Mouse (Mus musculus) hindbrain, embryonic 11.5 days (tissue): ENCODE data around the gene Aldh1b1. TPM values are rescaled to one million over a fixed set of nuclear protein-coding genes. Genes with fewer than 3 reads are reported as not detected.

ENCODE experiments used
- ATAC-seq: fragments of 200-750 bp; cut with Nextera tagmentation; 2 replicates; pipeline ENCODE4 v1.8.0; 2017; ENCODE audit warnings: mild to moderate bottlenecking, moderate TSS enrichment, moderate library complexity; ENCODE audit not compliant: low FRiP score
- DNase-seq: peaks from one replicate; pipeline ENCODE4 v3.0.0-alpha.2; 2015; ENCODE audit warnings: low spot score
- H3K27ac ChIP-seq: fragments of 300-500 bp; sonication (generic); 2 replicates; pipeline ENCODE4 v1.5.1; 2014; ENCODE audit warnings: mild to moderate bottlenecking, low read depth, low read length
- H3K27me3 ChIP-seq: fragments of 300-500 bp; sonication (generic); 2 replicates; pipeline ENCODE4 v1.6.1; 2014; ENCODE audit warnings: mild to moderate bottlenecking, low read length, moderate library complexity, mixed read lengths; ENCODE audit not compliant: control insufficient read depth, insufficient read depth
- H3K36me3 ChIP-seq: fragments of 300-500 bp; sonication (generic); 2 replicates; pipeline ENCODE4 v1.6.1; 2014; ENCODE audit warnings: mild to moderate bottlenecking, low read length, moderate library complexity, mixed read lengths; ENCODE audit not compliant: control insufficient read depth, insufficient read depth
- H3K4me1 ChIP-seq: fragments of 300-500 bp; sonication (generic); replicated peaks from 2 replicates; pipeline ENCODE4 v1.6.1; 2014; ENCODE audit warnings: low read length, mixed read lengths; ENCODE audit not compliant: control insufficient read depth, insufficient read depth
- H3K4me2 ChIP-seq: fragments of 300-500 bp; sonication (generic); replicated peaks from 2 replicates; pipeline ENCODE4 v1.6.1; 2014; ENCODE audit warnings: mild to moderate bottlenecking, low read depth, low read length
- H3K4me3 ChIP-seq: fragments of 300-500 bp; sonication (generic); 2 replicates; pipeline ENCODE4 v1.5.1; 2014; ENCODE audit warnings: low read depth, low read length
- H3K9ac ChIP-seq: fragments of 300-500 bp; sonication (generic); 2 replicates; pipeline ENCODE4 v1.6.1; 2014; ENCODE audit warnings: low read depth, low read length
- H3K9me3 ChIP-seq: fragments of 300-500 bp; sonication (generic); 2 replicates; pipeline ENCODE4 v1.6.1; 2016; ENCODE audit warnings: low read length; ENCODE audit not compliant: control insufficient read depth
- WGBS: fragments of 180-500 bp; shearing (Covaris S2); extraction: QIAGEN DNeasy Blood & Tissue Kit; methylation state at CpG from one replicate; pipeline ENCODE4 v1.1.7; 2014; 5-methylcytosine and 5-hydroxymethylcytosine counted together
- polyA plus RNA-seq: library from polyadenylated mRNA; unstranded; fragments of >200 nt; fragmentation: Nextera tagmentation; extraction: Ambion mirVana; gene quantifications from 2 replicates; pipeline ENCODE4 v1.2.1, GENCODE M21; 2014

The Aldh1b1 gene
- polyA plus RNA-seq, 1 experiment from 2014 or later: 6.0 TPM

GRCm38 (mm10) chr4:45848825-45849156 is 50.0 kb downstream of the Aldh1b1 start:
- H3K4me1 ChIP-seq: no peaks in the 10 kb centered on the region
- DNase-seq (no peak), ATAC-seq (no peak)
- no peak overlapping the region for H3K27ac ChIP-seq
- H3K36me3 ChIP-seq: no peaks in the 10 kb centered on the region
- WGBS: 41% methylated on average over 10 of the region's 10 CpGs
- H3K4me2 ChIP-seq: no peak overlapping the region
- no peaks in the 10 kb centered on the region for H3K9me3 ChIP-seq
- no peak overlapping the region for H3K9ac ChIP-seq
- no peaks in the 10 kb centered on the region for H3K27me3 ChIP-seq
- no peak overlapping the region for H3K4me3 ChIP-seq

GRCm38 (mm10) chr4:45849419-45849818 is 50.6 kb downstream of the Aldh1b1 start:
- Histone ChIP-seq H3K27ac (no peak overlapping the region), H3K36me3 (no peaks in the 10 kb centered on the region), H3K27me3 (no peaks in the 10 kb centered on the region), H3K4me3 (no peak overlapping the region), H3K9ac (no peak overlapping the region), H3K9me3 (no peaks in the 10 kb centered on the region), H3K4me1 (no peaks in the 10 kb centered on the region), H3K4me2 (no peak overlapping the region)
- WGBS: 32% methylated on average over 1 of the region's 1 CpGs
- no peak for DNase-seq
- ATAC-seq: no peak

GRCm38 (mm10) chr4:45851640-45852051 is 52.8 kb downstream of the Aldh1b1 start:
- peak overlapping the region; percentile 40; the same call in 1 of the 2 replicates for H3K27ac ChIP-seq
- H3K27me3 ChIP-seq: no peaks in the 10 kb centered on the region
- no peak overlapping the region for H3K4me2 ChIP-seq
- H3K9me3 ChIP-seq: no peaks in the 10 kb centered on the region
- peak; percentile 41 for DNase-seq
- no peaks in the 10 kb centered on the region for H3K4me1 ChIP-seq
- no peak overlapping the region for H3K4me3 ChIP-seq
- 0 out of 2 replicates have a peak overlapping the region, but pooled peaks have one; percentile 7 for H3K9ac ChIP-seq
- peak; percentile 76 for ATAC-seq
- WGBS: 13% methylated on average over 3 of the region's 3 CpGs
- no peaks in the 10 kb centered on the region for H3K36me3 ChIP-seq

GRCm38 (mm10) chr4:45853496-45854246 is 54.8 kb downstream of the Aldh1b1 start:
- H3K27me3 ChIP-seq: no peaks in the 10 kb centered on the region
- no peak overlapping the region for H3K27ac ChIP-seq
- no peak overlapping the region for H3K4me2 ChIP-seq
- no peak overlapping the region for H3K9ac ChIP-seq
- no peak for ATAC-seq
- WGBS: 88% methylated on average over 15 of the region's 15 CpGs
- no peaks in the 10 kb centered on the region for H3K4me1 ChIP-seq
- no peak for DNase-seq
- H3K36me3 ChIP-seq: no peaks in the 10 kb centered on the region
- no peaks in the 10 kb centered on the region for H3K9me3 ChIP-seq
- H3K4me3 ChIP-seq: no peak overlapping the region

Other genes starting within 250 kb of the Aldh1b1 start
- gene Igfbpl1, start 27.9 kb downstream of the Aldh1b1 start, polyA plus RNA-seq: 71.4 and 83.2 TPM in 2 replicates
- 0.75 and 1.0 TPM in 2 replicates for gene Stra6l, start 49.6 kb downstream of the Aldh1b1 start, polyA plus RNA-seq
- 0.38 and 0.71 TPM in 2 replicates for gene Ccdc180, start 91.3 kb downstream of the Aldh1b1 start, polyA plus RNA-seq
- 11.7 and 12.1 TPM in 2 replicates for gene Tdrd7, start 166.3 kb downstream of the Aldh1b1 start, polyA plus RNA-seq
- gene Tmod1, start 239.9 kb downstream of the Aldh1b1 start, polyA plus RNA-seq: 3.6 and 4.9 TPM in 2 replicates